Mouse (Mus musculus): ENCODE results near the gene Gm20683.

- TF ChIP-seq CEBPB (IDR thresholded peaks at IDR 0.05; ENCODE audit: insufficient read depth, poor library complexity, severe bottlenecking) (no peak), POLR2A (IDR thresholded peaks at IDR 0.05; ENCODE audit: insufficient read length, low read depth) (peak; percentile 38), TCF12 (IDR thresholded peaks at IDR 0.05; ENCODE audit: insufficient read depth, poor library complexity, severe bottlenecking) (no peak), POLR2AphosphoS2 (IDR thresholded peaks at IDR 0.05; ENCODE audit: insufficient read length, low read depth) (peak; percentile 70), REST (IDR thresholded peaks at IDR 0.05; ENCODE audit: insufficient read depth, insufficient read length) (no peak), TCF3 (IDR thresholded peaks at IDR 0.05; ENCODE audit: insufficient read length, low read depth) (no peak), MYOG (IDR thresholded peaks at IDR 0.05; ENCODE audit: control insufficient read depth in 1 of 3, insufficient read depth in 1 of 3, insufficient read length in 2 of 3, low read depth in 2 of 3) (peak; percentile 29 to 84 (median 59)), USF1 (IDR thresholded peaks at IDR 0.05; ENCODE audit: low read depth) (peak; percentile 86), MAX (IDR thresholded peaks at IDR 0.05; ENCODE audit: low read depth) (no peak)
Observed at GRCm38 (mm10) chr17:25833291-25833663, 8.3 kb downstream of the Gm20683 start, which contains the start of gene Stub1.
